Mouse (Mus musculus) MEL (cell line): Measurements from ENCODE around the gene Coq8b. TPM values are rescaled to one million over a fixed set of nuclear protein-coding genes. Genes with fewer than 3 reads are reported as not detected.

ENCODE experiments used
- DNase-seq: peaks from one replicate; pipeline ENCODE4 v3.0.0; 2011; ENCODE audit warnings: low read depth, low spot score
- H3K27ac ChIP-seq: 2 replicates; pipeline ENCODE4 v1.5.1; 2012; ENCODE audit warnings: low read depth, mild to moderate bottlenecking, control low read depth, low read length, moderate library complexity; ENCODE audit not compliant: control insufficient read depth
- H3K27me3 ChIP-seq, 2 experiments: fragments of 150-350 bp in 1 of 2; sonication (generic) in 1 of 2; 2 replicates each; pipeline ENCODE4 v1.6.1; 2012; ENCODE audit warnings: low read length in 2 of 2, mild to moderate bottlenecking in 2 of 2, improper control_type of control experiment in 1 of 2, moderate library complexity in 1 of 2; ENCODE audit not compliant: insufficient read depth in 2 of 2, control insufficient read depth in 1 of 2
- H3K36me3 ChIP-seq, 2 experiments: 2 replicates each; pipeline ENCODE4 v1.6.1; 2012 to 2014; ENCODE audit warnings: low read length in 2 of 2, improper control_type of control experiment in 1 of 2, inconsistent platforms in 1 of 2, mild to moderate bottlenecking in 1 of 2; ENCODE audit not compliant: insufficient read depth in 2 of 2, control insufficient read depth in 1 of 2
- H3K4me1 ChIP-seq, 2 experiments: fragments of 150-350 bp in 1 of 2; sonication (generic) in 1 of 2; 2 replicates each; pipeline ENCODE4 v1.6.1; 2012; ENCODE audit warnings: low read length in 2 of 2, improper control_type of control experiment in 1 of 2, mild to moderate bottlenecking in 1 of 2; ENCODE audit not compliant: insufficient read depth in 2 of 2, control insufficient read depth in 1 of 2
- H3K4me3 ChIP-seq, 2 experiments: fragments of 150-350 bp in 1 of 2; sonication (generic) in 1 of 2; 2 replicates each; pipeline ENCODE4 v1.5.1; 2012; ENCODE audit warnings: low read depth in 2 of 2, low read length in 2 of 2, mild to moderate bottlenecking in 2 of 2, moderate library complexity in 2 of 2, control low read depth in 1 of 2, improper control_type of control experiment in 1 of 2; ENCODE audit not compliant: control insufficient read depth in 1 of 2, insufficient read depth in 1 of 2
- H3K79me2 ChIP-seq: 2 replicates; pipeline ENCODE4 v1.6.1; 2012; ENCODE audit warnings: mild to moderate bottlenecking, low read length, moderate library complexity; ENCODE audit not compliant: control insufficient read depth, poor library complexity, insufficient read depth
- H3K9ac ChIP-seq: 2 replicates; pipeline ENCODE4 v1.6.1; 2012; ENCODE audit warnings: low read depth, mild to moderate bottlenecking, control low read depth, low read length, moderate library complexity; ENCODE audit not compliant: control insufficient read depth, poor library complexity, severe bottlenecking
- H3K9me3 ChIP-seq: fragments of 150-350 bp; sonication (generic); replicated peaks from 2 replicates; pipeline ENCODE4 v1.6.1; 2012; ENCODE audit warnings: mild to moderate bottlenecking, low read length, improper control_type of control experiment, moderate library complexity; ENCODE audit not compliant: insufficient read depth
- ELF1 ChIP-seq: IDR thresholded peaks from 2 replicates; pipeline ENCODE4 v1.6.1; 2014; ENCODE audit warnings: low read depth, mild to moderate bottlenecking, inconsistent platforms, low read length, improper control_type of control experiment, moderate library complexity
- HCFC1 ChIP-seq: IDR thresholded peaks from 2 replicates; pipeline ENCODE4 v1.6.1; 2012; ENCODE audit warnings: low read depth, mild to moderate bottlenecking, inconsistent platforms, low read length, improper control_type of control experiment, moderate library complexity
- MEF2A ChIP-seq: IDR thresholded peaks from 2 replicates; pipeline ENCODE4 v1.6.1; 2014; ENCODE audit warnings: low read depth, mild to moderate bottlenecking, inconsistent platforms, low read length, improper control_type of control experiment; ENCODE audit not compliant: poor library complexity, insufficient replicate concordance, severe bottlenecking; ENCODE audit errors: extremely low read depth
- MYC ChIP-seq: IDR thresholded peaks from 2 replicates; pipeline ENCODE4 v1.6.1; 2011; ENCODE audit warnings: low read depth, mild to moderate bottlenecking, low read length, improper control_type of control experiment, moderate library complexity
- NRF1 ChIP-seq: IDR thresholded peaks from 2 replicates; pipeline ENCODE4 v1.6.1; 2014; ENCODE audit warnings: low read depth, mild to moderate bottlenecking, inconsistent platforms, low read length, improper control_type of control experiment, moderate library complexity; ENCODE audit not compliant: poor library complexity, insufficient read depth, severe bottlenecking
- RAD21 ChIP-seq: IDR thresholded peaks from 2 replicates; pipeline ENCODE4 v1.6.1; 2011; ENCODE audit warnings: mild to moderate bottlenecking, low read depth, low read length, improper control_type of control experiment
- RCOR1 ChIP-seq: IDR thresholded peaks from 2 replicates; pipeline ENCODE4 v1.6.1; 2012; ENCODE audit warnings: low read depth, mild to moderate bottlenecking, inconsistent platforms, low read length, improper control_type of control experiment
- SIN3A ChIP-seq: IDR thresholded peaks from 2 replicates; pipeline ENCODE4 v1.6.1; 2012; ENCODE audit warnings: low read length, improper control_type of control experiment, inconsistent platforms
- TCF12 ChIP-seq: IDR thresholded peaks from 2 replicates; pipeline ENCODE4 v1.6.1; 2014; ENCODE audit warnings: low read depth, mild to moderate bottlenecking, inconsistent platforms, low read length, improper control_type of control experiment, moderate library complexity
- USF1 ChIP-seq: IDR thresholded peaks from 2 replicates; pipeline ENCODE4 v1.6.1; 2014; ENCODE audit warnings: low read depth, mild to moderate bottlenecking, inconsistent platforms, low read length, improper control_type of control experiment, moderate library complexity
- ZKSCAN1 ChIP-seq: IDR thresholded peaks from 2 replicates; pipeline ENCODE4 v1.6.1; 2012; ENCODE audit warnings: low read depth, mild to moderate bottlenecking, inconsistent platforms, low read length, improper control_type of control experiment, moderate library complexity
- polyA plus RNA-seq, 2 experiments: library from polyadenylated mRNA; stranded (reverse) in 1 of 2; unstranded in 1 of 2; fragments of >175 nt in 1 of 2; fragments of >200 nt in 1 of 2; gene quantifications; 2 replicates each; pipeline versions ENCODE4 v1.2.1 to v1.2.4; 2012; ENCODE audit warnings: low replicate concordance in 2 of 2, low read depth in 1 of 2; ENCODE audit not compliant: insufficient read length in 2 of 2, insufficient read depth in 1 of 2, missing spikeins in 1 of 2
- total RNA-seq: library from RNA; depleted of rRNA; stranded (reverse); fragments of 300-350 nt; gene quantifications from 2 replicates; pipeline ENCODE4 v1.2.3, GENCODE M21; 2012

The Coq8b gene
- total and polyA plus RNA-seq, 3 experiments: 13.8 to 22.7 TPM; not detected in 1

GRCm38 (mm10) chr7:27198779-27199178 lies 34.0 kb upstream of the Coq8b start:
- DNase-seq: no peak
- Histone ChIP-seq H3K4me3 (no peak overlapping the region), H3K9ac (no peak overlapping the region), H3K79me2 (peaks cover 18% of the 10 kb centered on the region), H3K27ac (no peak overlapping the region), H3K36me3 (peaks cover 11 to 16% of the 10 kb centered on the region in 2 experiments), H3K9me3 (no peaks in the 10 kb centered on the region), H3K4me1 (peaks cover 6 to 14% of the 10 kb centered on the region in 2 experiments; a peak in 3 of 4 replicates), H3K27me3 (no peaks in the 10 kb centered on the region)
- TF ChIP-seq HCFC1: no peak
- TF ChIP-seq MEF2A: no peak
- TF ChIP-seq ZKSCAN1: no peak

- Histone ChIP-seq H3K27me3 (no peaks in the 10 kb centered on the region), H3K9ac (no peak overlapping the region), H3K79me2 (no peaks in the 10 kb centered on the region), H3K27ac (no peak overlapping the region), H3K4me1 (no peaks in the 10 kb centered on the region; a peak in 1 of 4 replicates), H3K36me3 (no peaks in the 10 kb centered on the region), H3K9me3 (no peaks in the 10 kb centered on the region), H3K4me3 (no peak overlapping the region)
- no peak for DNase-seq
- no peak for TF ChIP-seq USF1
- no peak for TF ChIP-seq ELF1
- TF ChIP-seq MYC: no peak
- no peak for TF ChIP-seq SIN3A
These were observed 28.9 kb upstream of the Coq8b start for GRCm38 (mm10) chr7:27203730-27204449.

GRCm38 (mm10) chr7:27212626-27213025 lies 20.2 kb upstream of the Coq8b start:
- H3K27ac ChIP-seq: no peak overlapping the region
- H3K36me3 ChIP-seq: no peaks in the 10 kb centered on the region; a peak in 1 of 4 replicates
- DNase-seq: no peak
- no peaks in the 10 kb centered on the region for H3K27me3 ChIP-seq
- no peaks in the 10 kb centered on the region for H3K79me2 ChIP-seq
- no peak overlapping the region for H3K9ac ChIP-seq
- no peak overlapping the region for H3K4me3 ChIP-seq
- TF ChIP-seq NRF1 (no peak), RCOR1 (no peak), RAD21 (no peak), TCF12 (no peak)
- H3K9me3 ChIP-seq: no peaks in the 10 kb centered on the region
- H3K4me1 ChIP-seq: no peaks in the 10 kb centered on the region
